Mouse (Mus musculus) hindbrain, embryonic 13.5 days (tissue): ENCODE data around the gene Mars. TPM values are rescaled to one million over a fixed set of nuclear protein-coding genes. Genes with fewer than 3 reads are reported as not detected.

Source experiments
- ATAC-seq: fragments of 200-750 bp; cut with Nextera tagmentation; 2 replicates; pipeline ENCODE4 v1.8.0; 2017; ENCODE audit warnings: moderate TSS enrichment; ENCODE audit not compliant: low FRiP score
- H3K27ac ChIP-seq: fragments of 300-500 bp; sonication (generic); 2 replicates; pipeline ENCODE4 v1.5.1; 2015; ENCODE audit warnings: inconsistent platforms, mild to moderate bottlenecking, moderate library complexity
- H3K27me3 ChIP-seq: fragments of 300-500 bp; sonication (generic); 2 replicates; pipeline ENCODE4 v1.6.1; 2015; ENCODE audit warnings: mild to moderate bottlenecking, inconsistent platforms
- H3K36me3 ChIP-seq: fragments of 300-500 bp; sonication (generic); 2 replicates; pipeline ENCODE4 v1.6.1; 2015; ENCODE audit warnings: mild to moderate bottlenecking, inconsistent platforms
- H3K4me1 ChIP-seq: fragments of 300-500 bp; sonication (generic); replicated peaks from 2 replicates; pipeline ENCODE4 v1.6.1; 2015; ENCODE audit warnings: inconsistent platforms
- H3K4me2 ChIP-seq: fragments of 300-500 bp; sonication (generic); 2 replicates; pipeline ENCODE4 v1.6.1; 2015; ENCODE audit warnings: inconsistent platforms, mild to moderate bottlenecking, moderate library complexity
- H3K4me3 ChIP-seq: fragments of 300-500 bp; sonication (generic); 2 replicates; pipeline ENCODE4 v1.5.1; 2015; ENCODE audit warnings: mild to moderate bottlenecking, inconsistent platforms
- H3K9ac ChIP-seq: fragments of 300-500 bp; sonication (generic); 2 replicates; pipeline ENCODE4 v1.6.1; 2015; ENCODE audit warnings: mild to moderate bottlenecking, inconsistent platforms
- H3K9me3 ChIP-seq: fragments of 300-500 bp; sonication (generic); 2 replicates; pipeline ENCODE4 v1.6.1; 2016; ENCODE audit warnings: inconsistent platforms
- WGBS: fragments of 180-500 bp; shearing (Covaris S2); methylation state at CpG from one replicate; pipeline ENCODE4 v1.1.7; 2015; 5-methylcytosine and 5-hydroxymethylcytosine counted together
- polyA plus RNA-seq: library from polyadenylated mRNA; unstranded; fragments of >200 nt; fragmentation: Nextera tagmentation; extraction: Ambion mirVana; gene quantifications from 2 replicates; pipeline ENCODE4 v1.2.1, GENCODE M21; 2015

Mars gene
- polyA plus RNA-seq, 1 experiment from 2014 or later: 119 TPM

GRCm38 (mm10) chr10:127346173-127346572 is 34.6 kb upstream of the Mars start:
- Histone ChIP-seq H3K27ac (no peak overlapping the region), H3K4me1 (peaks cover 23% of the 10 kb centered on the region), H3K4me2 (no peak overlapping the region), H3K9me3 (no peaks in the 10 kb centered on the region), H3K27me3 (peaks cover 20% of the 10 kb centered on the region), H3K36me3 (no peaks in the 10 kb centered on the region), H3K9ac (no peak overlapping the region), H3K4me3 (no peak overlapping the region)
- 87% methylated on average over 3 of the region's 3 CpGs for WGBS
- no peak for ATAC-seq

DNA sequence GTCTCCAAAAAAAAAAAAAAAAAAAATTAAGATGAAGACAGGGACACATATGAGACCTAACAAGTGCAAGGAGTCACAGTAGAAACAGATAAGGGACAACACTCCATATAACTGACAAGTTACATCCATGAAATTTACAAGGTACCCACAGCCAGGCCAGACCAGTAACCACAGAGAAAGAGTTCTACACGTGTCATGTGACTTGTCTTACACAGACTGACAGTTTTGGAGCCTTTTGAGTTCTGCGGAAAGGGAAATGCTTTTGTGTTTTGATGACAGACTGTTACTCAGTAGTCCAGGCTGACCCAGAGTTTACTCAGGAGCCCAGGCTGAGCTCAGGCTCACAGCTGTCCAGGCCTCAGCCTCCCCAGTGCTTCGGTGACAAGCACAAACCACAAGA is 31.4 kb upstream of the Mars start:
- H3K4me3 ChIP-seq: no peak overlapping the region
- no peak overlapping the region for H3K4me2 ChIP-seq
- H3K4me1 ChIP-seq: peaks cover 37% of the 10 kb centered on the region
- H3K9me3 ChIP-seq: no peaks in the 10 kb centered on the region
- ATAC-seq: no peak
- no peak overlapping the region for H3K27ac ChIP-seq
- peaks cover 40% of the 10 kb centered on the region for H3K27me3 ChIP-seq
- no peaks in the 10 kb centered on the region for H3K36me3 ChIP-seq
- 67% methylated on average over 3 of the region's 3 CpGs for WGBS
- no peak overlapping the region for H3K9ac ChIP-seq

- no peaks in the 10 kb centered on the region for H3K36me3 ChIP-seq
- peaks cover 48% of the 10 kb centered on the region for H3K27me3 ChIP-seq
- H3K4me3 ChIP-seq: peak within 1 kb of the TSS; percentile 35
- no peaks in the 10 kb centered on the region for H3K9me3 ChIP-seq
- H3K9ac ChIP-seq: 0 out of 2 replicates have a peak within 1 kb of the TSS, but pooled peaks have one; percentile 20
- ATAC-seq: 0 out of 2 replicates have a peak, but pooled peaks have one; percentile 14
- WGBS: 1% methylated on average over 29 of the region's 29 CpGs
- H3K4me1 ChIP-seq: peaks cover 37% of the 10 kb centered on the region
- H3K4me2 ChIP-seq: peak within 1 kb of the TSS; percentile 61
- H3K27ac ChIP-seq: no peak within 1 kb of the TSS
These were observed 30.5 kb upstream of the Mars start, which contains the start of gene Gli1 for GRCm38 (mm10) chr10:127341891-127342639. Gene Gli1, minus strand, starts transcription at chr10:127341974.

- ATAC-seq: no peak
- Histone ChIP-seq H3K4me1 (peaks cover 37% of the 10 kb centered on the region), H3K4me3 (peak overlapping the region; percentile 35), H3K27me3 (peaks cover 51% of the 10 kb centered on the region), H3K27ac (no peak overlapping the region), H3K9me3 (no peaks in the 10 kb centered on the region), H3K36me3 (no peaks in the 10 kb centered on the region), H3K4me2 (peak overlapping the region; percentile 61), H3K9ac (no peak overlapping the region)
- 0% methylated on average over 11 of the region's 11 CpGs for WGBS
These were observed 29.7 kb upstream of the Mars start for GRCm38 (mm10) chr10:127341360-127341690.

- Histone ChIP-seq H3K36me3 (no peaks in the 10 kb centered on the region), H3K4me3 (peak overlapping the region; percentile 35), H3K27ac (no peak overlapping the region), H3K9me3 (no peaks in the 10 kb centered on the region), H3K27me3 (peaks cover 51% of the 10 kb centered on the region), H3K4me1 (peaks cover 37% of the 10 kb centered on the region), H3K4me2 (peak overlapping the region; percentile 61), H3K9ac (0 out of 2 replicates have a peak overlapping the region, but pooled peaks have one; percentile 20)
- ATAC-seq: no peak
- WGBS: under 1% methylated on average over 27 of the region's 27 CpGs
These were observed 29.2 kb upstream of the Mars start for GRCm38 (mm10) chr10:127340577-127341359.

DNA sequence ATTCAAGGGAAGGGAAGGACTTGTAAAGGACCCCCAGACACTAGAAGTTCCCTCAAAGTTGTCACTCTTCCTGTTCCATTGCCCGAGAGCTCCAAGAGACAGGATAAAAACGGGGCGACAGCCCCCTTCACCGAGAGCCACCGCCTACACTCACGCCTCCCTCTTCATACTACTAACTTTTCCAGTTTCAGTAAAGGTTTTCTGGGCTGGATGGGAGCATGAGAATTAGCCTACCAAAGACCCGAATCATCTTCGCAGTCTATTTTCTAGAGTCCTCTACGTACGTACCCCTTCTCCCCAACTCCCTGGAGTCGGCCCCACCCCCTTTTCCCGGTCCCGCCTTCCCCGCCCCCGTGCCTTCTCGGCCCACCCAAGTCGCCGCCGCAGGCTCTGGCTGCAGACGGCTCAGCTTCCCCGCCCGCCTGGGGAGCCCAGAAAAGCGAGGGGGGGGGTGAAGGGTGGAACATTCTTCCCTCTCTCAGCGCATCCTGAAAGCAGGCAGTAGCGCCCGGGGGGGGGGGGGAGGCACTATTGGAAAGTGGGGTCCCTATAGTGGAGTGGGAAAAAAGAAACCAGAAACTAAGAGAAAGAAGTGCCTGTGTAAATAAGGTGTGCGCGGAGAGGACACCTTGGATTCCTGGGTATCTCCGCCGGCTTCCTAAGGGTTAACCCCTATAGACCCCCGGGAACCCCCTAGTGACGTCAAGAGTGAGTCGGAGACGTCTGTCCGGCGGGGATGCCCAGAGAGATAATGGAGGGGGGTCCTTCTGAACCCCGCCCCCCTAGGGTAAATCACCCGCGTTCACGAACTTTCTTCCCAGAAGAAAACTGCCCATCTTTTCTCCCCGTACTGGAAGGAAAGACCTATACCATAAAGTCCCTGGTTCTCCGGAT is 28.3 kb upstream of the Mars start:
- Histone ChIP-seq H3K9me3 (no peaks in the 10 kb centered on the region), H3K9ac (0 out of 2 replicates have a peak overlapping the region, but pooled peaks have one; percentile 20), H3K4me3 (peak overlapping the region; percentile 35), H3K36me3 (no peaks in the 10 kb centered on the region), H3K27me3 (peaks cover 51% of the 10 kb centered on the region), H3K4me1 (peaks cover 37% of the 10 kb centered on the region), H3K27ac (peak overlapping the region; percentile 35; the same call in 1 of the 2 replicates), H3K4me2 (peak overlapping the region; percentile 61)
- no peak for ATAC-seq
- WGBS: under 1% methylated on average over 41 of the region's 42 CpGs

DNA sequence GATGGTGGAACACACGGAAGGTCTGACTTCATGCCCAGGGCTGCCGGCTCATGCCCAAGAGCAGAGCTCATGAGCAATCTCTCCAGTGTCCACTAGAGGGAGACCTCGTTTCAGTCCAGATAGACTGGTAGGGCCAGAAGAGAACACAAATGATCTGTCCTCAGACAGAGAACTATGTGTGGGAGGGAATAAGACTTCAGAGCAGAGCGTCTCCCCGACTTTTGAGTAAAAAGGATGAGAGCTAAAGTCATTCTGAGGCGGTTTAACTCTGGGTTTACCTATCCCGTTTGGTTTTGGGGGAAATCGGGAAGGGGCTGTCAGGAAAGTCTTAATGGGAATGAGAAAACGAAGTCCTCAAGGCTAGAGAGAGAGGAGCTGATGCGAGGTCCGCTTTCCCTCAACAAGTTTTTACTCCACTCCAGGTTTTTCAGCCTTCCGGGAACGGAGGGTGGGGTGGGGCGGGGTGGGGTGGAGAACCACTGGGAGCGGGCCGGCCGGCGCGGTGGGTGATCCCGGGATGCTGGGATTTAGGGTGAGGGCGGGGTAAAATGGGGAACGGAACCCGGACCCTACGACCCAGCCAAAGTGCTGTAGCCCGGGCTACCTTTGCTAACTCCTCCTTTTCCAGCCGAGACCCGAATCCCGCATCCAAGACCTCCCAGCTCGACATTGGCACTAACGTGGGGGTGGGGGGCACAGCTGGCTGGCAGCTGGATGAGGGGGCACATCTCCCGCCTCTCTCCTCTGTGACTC is 27.5 kb upstream of the Mars start:
- Histone ChIP-seq H3K4me1 (peaks cover 37% of the 10 kb centered on the region), H3K36me3 (no peaks in the 10 kb centered on the region), H3K27ac (peak overlapping the region; percentile 35; the same call in 1 of the 2 replicates), H3K27me3 (peaks cover 51% of the 10 kb centered on the region), H3K9me3 (no peaks in the 10 kb centered on the region), H3K4me2 (peak overlapping the region; percentile 61), H3K9ac (no peak overlapping the region), H3K4me3 (peak overlapping the region; percentile 35)
- ATAC-seq: peak; percentile 76
- WGBS: 0% methylated on average over 24 of the region's 31 CpGs

GRCm38 (mm10) chr10:127337536-127338099 is 26.0 kb upstream of the Mars start:
- Histone ChIP-seq H3K4me2 (no peak overlapping the region), H3K27ac (no peak overlapping the region), H3K4me3 (no peak overlapping the region), H3K9ac (no peak overlapping the region), H3K36me3 (no peaks in the 10 kb centered on the region), H3K27me3 (peaks cover 49% of the 10 kb centered on the region), H3K9me3 (no peaks in the 10 kb centered on the region), H3K4me1 (peaks cover 37% of the 10 kb centered on the region)
- WGBS: 85% methylated on average over 6 of the region's 6 CpGs
- ATAC-seq: no peak

DNA sequence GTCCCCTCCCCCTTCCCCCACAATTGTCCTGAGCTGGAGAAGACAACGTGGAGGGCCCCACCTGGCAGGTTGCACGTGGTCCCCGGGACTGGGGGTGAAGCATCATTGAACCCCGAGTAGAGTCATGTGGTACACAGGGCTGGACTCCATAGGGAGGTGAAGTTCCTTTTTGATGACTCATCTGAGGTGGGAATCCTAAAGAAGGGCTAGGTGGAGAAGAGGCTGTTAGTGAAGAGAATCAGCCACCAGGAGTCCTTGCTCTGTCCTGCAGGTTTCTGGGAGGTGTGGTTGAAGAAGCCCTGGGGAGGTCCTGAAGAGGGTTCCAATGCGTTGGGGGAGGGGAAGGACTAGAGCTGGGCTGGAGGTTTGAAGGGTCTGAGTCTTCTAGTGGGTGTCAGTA is 25.4 kb upstream of the Mars start:
- ATAC-seq: no peak
- no peak overlapping the region for H3K27ac ChIP-seq
- H3K4me1 ChIP-seq: peaks cover 30% of the 10 kb centered on the region
- H3K9me3 ChIP-seq: no peaks in the 10 kb centered on the region
- no peaks in the 10 kb centered on the region for H3K36me3 ChIP-seq
- no peak overlapping the region for H3K4me2 ChIP-seq
- 82% methylated on average over 5 of the region's 5 CpGs for WGBS
- H3K9ac ChIP-seq: no peak overlapping the region
- H3K4me3 ChIP-seq: no peak overlapping the region
- peaks cover 43% of the 10 kb centered on the region for H3K27me3 ChIP-seq

- no peak overlapping the region for H3K4me3 ChIP-seq
- ATAC-seq: no peak
- 73% methylated on average over 1 of the region's 1 CpGs for WGBS
These were observed 23.7 kb upstream of the Mars start for GRCm38 (mm10) chr10:127335271-127335670.

GRCm38 (mm10) chr10:127333152-127333551 is 21.6 kb upstream of the Mars start:
- no peak overlapping the region for H3K9ac ChIP-seq
- H3K27me3 ChIP-seq: peaks cover 45% of the 10 kb centered on the region
- ATAC-seq: no peak
- no peak overlapping the region for H3K4me2 ChIP-seq
- H3K27ac ChIP-seq: no peak overlapping the region
- no peaks in the 10 kb centered on the region for H3K9me3 ChIP-seq
- 65% methylated on average over 5 of the region's 5 CpGs for WGBS
- H3K36me3 ChIP-seq: no peaks in the 10 kb centered on the region
- H3K4me3 ChIP-seq: no peak overlapping the region
- no peaks in the 10 kb centered on the region for H3K4me1 ChIP-seq

More at GRCm38 (mm10) chr10:127335271-127335670, 23.7 kb upstream of the Mars start:
- Histone ChIP-seq H3K9me3 (no peaks in the 10 kb centered on the region), H3K27ac (no peak overlapping the region), H3K36me3 (no peaks in the 10 kb centered on the region), H3K4me1 (peaks cover 13% of the 10 kb centered on the region), H3K27me3 (peaks cover 36% of the 10 kb centered on the region), H3K9ac (no peak overlapping the region), H3K4me2 (no peak overlapping the region)
